Mouse (Mus musculus) heart, adult 2 months (tissue): ENCODE results near the gene Actrt2. TPM values are rescaled to one million over a fixed set of nuclear protein-coding genes. Genes with fewer than 3 reads are reported as not detected.

Experiments used
- DNase-seq, 2 experiments: peaks; one replicate each; pipeline ENCODE4 v3.0.0; 2021
- H3K27ac ChIP-seq: fragments of 200-600 bp; 2 replicates; pipeline ENCODE4 v1.8.1; 2022
- H3K27me3 ChIP-seq: fragments of 200-500 bp; 2 replicates; pipeline ENCODE4 v1.6.1; 2012; ENCODE audit warnings: mild to moderate bottlenecking, low read length, inconsistent platforms, mixed read lengths; ENCODE audit not compliant: control insufficient read depth, insufficient read depth
- H3K36me3 ChIP-seq: fragments of 200-500 bp; 2 replicates; pipeline ENCODE4 v1.6.1; 2012; ENCODE audit warnings: low read length, inconsistent platforms; ENCODE audit not compliant: control insufficient read depth, insufficient read depth
- H3K4me1 ChIP-seq: fragments of 200-500 bp; 2 replicates; pipeline ENCODE4 v1.6.1; 2011; ENCODE audit warnings: low read length; ENCODE audit not compliant: control insufficient read depth, insufficient read depth
- H3K4me3 ChIP-seq: fragments of 200-600 bp; 2 replicates; pipeline ENCODE4 v1.8.1; 2022
- H3K79me2 ChIP-seq: fragments of 200-500 bp; replicated peaks from 2 replicates; pipeline ENCODE4 v1.6.1; 2012; ENCODE audit warnings: mild to moderate bottlenecking, inconsistent platforms, low read length, moderate library complexity, mixed read lengths; ENCODE audit not compliant: control insufficient read depth, insufficient read depth
- H3K9ac ChIP-seq: fragments of 200-500 bp; 2 replicates; pipeline ENCODE4 v1.6.1; 2012; ENCODE audit warnings: low read depth, mild to moderate bottlenecking, control low read depth, inconsistent platforms, low read length, mixed read lengths
- CTCF ChIP-seq: fragments of 200-600 bp; IDR thresholded peaks from 2 replicates; pipeline ENCODE4 v1.8.1; 2022; ENCODE audit warnings: antibody characterized with exemption, mild to moderate bottlenecking, moderate library complexity
- EP300 ChIP-seq: fragments of 200-500 bp; IDR thresholded peaks from 2 replicates; pipeline ENCODE4 v1.6.1; 2011; ENCODE audit warnings: low read depth, low read length, control low read depth; ENCODE audit not compliant: insufficient read depth
- POLR2A ChIP-seq: fragments of 200-500 bp; IDR thresholded peaks from 2 replicates; pipeline ENCODE4 v1.6.1; 2011; ENCODE audit warnings: mild to moderate bottlenecking, low read depth, low read length, control low read depth; ENCODE audit not compliant: insufficient read depth
- WGBS: fragments of 180-500 bp; shearing (Covaris S2); methylation state at CpG from one replicate; pipeline ENCODE4 v1.1.7; 2018; 5-methylcytosine and 5-hydroxymethylcytosine counted together
- intact Hi-C: fragments of 180-260 bp; cut with DNase I; formaldehyde crosslinking; loops from one replicate; pipeline ENCODE4 v1.15.1; 2025
- polyA plus RNA-seq: library from polyadenylated mRNA; depleted of rRNA; stranded (reverse); fragments of >200 nt; gene quantifications from 2 replicates; pipeline ENCODE4 v1.2.3, GENCODE M21; 2012; rRNA removed
- total RNA-seq, 2 experiments: library from RNA; stranded (reverse); gene quantifications; 2 replicates each; pipeline ENCODE4 v1.2.3; 2021

Actrt2 gene
- total and polyA plus RNA-seq, 3 experiments = 0.47 TPM; not detected in 2

DNA sequence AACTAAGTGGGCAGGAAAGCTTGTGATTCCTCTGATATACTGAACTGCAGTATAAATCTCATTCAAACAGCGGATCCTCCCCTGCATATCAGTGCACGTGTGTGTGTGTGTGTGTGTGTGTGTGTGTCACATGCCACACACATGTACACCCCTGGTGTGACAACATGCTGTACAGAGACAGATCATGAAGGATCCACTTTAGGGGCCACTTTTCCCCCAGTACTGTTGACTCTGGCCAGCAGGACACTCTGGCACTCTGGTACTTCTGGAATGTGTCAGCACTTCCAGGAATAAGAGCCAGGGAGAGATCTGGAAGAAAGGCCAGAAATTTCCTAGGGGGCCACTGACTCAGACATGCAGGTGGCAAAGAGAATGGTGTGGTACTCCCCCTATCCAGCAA is 41.4 kb downstream of the Actrt2 start:
- DNase-seq = no peak
- Histone ChIP-seq H3K27me3 (no peaks in the 10 kb centered on the region), H3K79me2 (no peaks in the 10 kb centered on the region), H3K27ac (no peak overlapping the region), H3K4me3 (no peak overlapping the region), H3K36me3 (no peaks in the 10 kb centered on the region), H3K9ac (no peak overlapping the region), H3K4me1 (peaks cover 4% of the 10 kb centered on the region; the same call in 1 of the 2 replicates)
- TF ChIP-seq EP300 (no peak), CTCF (no peak), POLR2A (no peak)
- WGBS = 58% methylated on average over 2 of the region's 2 CpGs
- intact Hi-C loops = loop anchor here (5.0 kb wide), 1 partner anchor 99 kb away; no protein-coding TSS in a partner anchor

DNA sequence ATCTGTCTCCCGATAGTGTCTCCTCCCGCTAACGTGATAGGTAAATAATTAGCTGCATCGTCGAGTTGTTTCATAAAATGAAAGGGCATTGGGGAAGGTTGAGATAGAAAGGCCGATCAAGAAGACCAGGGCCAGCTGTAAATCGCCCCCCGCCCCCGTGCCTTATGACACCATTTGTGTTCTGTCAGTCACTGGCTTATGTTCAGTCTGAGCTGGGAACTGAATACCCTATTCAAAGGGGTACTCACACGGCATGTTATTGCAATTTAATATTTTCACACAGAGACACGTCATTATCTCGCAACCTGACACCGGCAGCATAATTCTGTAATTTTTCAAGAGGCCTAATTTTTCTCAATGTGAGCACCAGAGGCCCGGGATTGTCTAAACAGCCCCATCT is 42.0 kb downstream of the Actrt2 start:
- H3K36me3 ChIP-seq = no peaks in the 10 kb centered on the region
- intact Hi-C loops = loop anchor here (5.0 kb wide), 1 partner anchor 98 kb away; no protein-coding TSS in a partner anchor
- no peak for DNase-seq
- WGBS = 65% methylated on average over 14 of the region's 14 CpGs
- no peaks in the 10 kb centered on the region for H3K79me2 ChIP-seq
- H3K4me1 ChIP-seq = peaks cover 4% of the 10 kb centered on the region; the same call in 1 of the 2 replicates
- no peak overlapping the region for H3K9ac ChIP-seq
- no peak for TF ChIP-seq POLR2A
- no peak for TF ChIP-seq EP300
- TF ChIP-seq CTCF = no peak
- H3K27ac ChIP-seq = no peak overlapping the region
- no peak overlapping the region for H3K4me3 ChIP-seq
- no peaks in the 10 kb centered on the region for H3K27me3 ChIP-seq

DNA sequence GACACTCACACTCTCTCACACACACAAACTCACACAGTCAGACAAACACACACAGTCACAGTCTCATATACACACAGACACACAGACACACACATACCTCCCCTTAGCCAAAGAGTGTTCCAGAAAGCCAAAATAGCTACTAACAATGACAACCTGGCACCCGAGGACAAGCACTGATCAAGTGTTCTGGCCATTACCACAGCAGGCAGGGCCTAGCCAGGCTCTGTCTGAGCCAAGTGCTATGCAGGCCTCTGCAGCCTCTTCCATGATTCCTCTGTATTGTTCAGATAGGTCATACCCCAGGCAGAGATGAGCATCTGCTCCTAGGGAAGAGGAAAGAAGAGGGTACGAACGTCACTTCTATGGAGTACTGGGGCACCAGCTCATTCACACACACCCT is 44.4 kb downstream of the Actrt2 start:
- no peaks in the 10 kb centered on the region for H3K36me3 ChIP-seq
- H3K27ac ChIP-seq = peak overlapping the region; percentile 43
- intact Hi-C loops = loop anchor here (5.0 kb wide), 2 partner anchors 41 to 81 kb away; no protein-coding TSS in a partner anchor
- H3K4me3 ChIP-seq = no peak overlapping the region
- H3K4me1 ChIP-seq = peaks cover 4% of the 10 kb centered on the region; the same call in 1 of the 2 replicates
- H3K27me3 ChIP-seq = no peaks in the 10 kb centered on the region
- DNase-seq = peak in 1 of 2 experiments; percentile 47
- 0 out of 2 replicates have a peak, but pooled peaks have one; percentile 42 for TF ChIP-seq EP300
- TF ChIP-seq POLR2A = no peak
- no peak for TF ChIP-seq CTCF
- 51% methylated on average over 3 of the region's 3 CpGs for WGBS
- H3K79me2 ChIP-seq = no peaks in the 10 kb centered on the region
- no peak overlapping the region for H3K9ac ChIP-seq

DNA sequence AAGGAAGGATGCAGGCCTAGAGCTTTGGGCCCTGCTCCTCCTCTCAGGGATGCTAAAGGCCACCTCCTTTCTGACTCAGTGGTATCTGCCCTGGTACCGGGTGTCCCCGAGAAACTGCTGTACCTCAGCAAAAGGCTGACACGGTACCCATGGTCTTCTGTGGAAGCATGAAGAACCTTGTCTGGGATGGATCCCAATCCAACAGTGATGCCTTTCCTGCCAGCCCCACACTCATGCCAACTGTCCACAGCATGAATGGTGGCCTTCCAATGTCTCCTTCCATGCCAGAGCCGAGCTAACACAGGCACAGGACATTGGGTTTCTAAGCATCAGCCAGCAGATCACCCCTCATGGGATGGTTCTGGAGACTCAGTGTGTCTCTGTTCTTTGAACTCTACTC is 45.1 kb downstream of the Actrt2 start:
- no peak for DNase-seq
- Histone ChIP-seq H3K4me1 (peaks cover 4% of the 10 kb centered on the region; the same call in 1 of the 2 replicates), H3K27ac (no peak overlapping the region; the same call in 1 of the 2 replicates), H3K79me2 (no peaks in the 10 kb centered on the region), H3K27me3 (no peaks in the 10 kb centered on the region), H3K4me3 (no peak overlapping the region), H3K9ac (no peak overlapping the region), H3K36me3 (no peaks in the 10 kb centered on the region)
- WGBS = 78% methylated on average over 4 of the region's 4 CpGs
- TF ChIP-seq POLR2A = no peak
- TF ChIP-seq EP300 = no peak
- no peak for TF ChIP-seq CTCF
- intact Hi-C loops = loop anchor here (5.0 kb wide), 2 partner anchors 40 to 80 kb away; no protein-coding TSS in a partner anchor

Other genes with a start within 250 kb of the Actrt2 start
- gene Prdm16, start 31.0 kb downstream of the Actrt2 start, total RNA-seq = 10 to 100 TPM; 16.8 to 18.1 TPM
- gene Prdm16, start 31.0 kb downstream of the Actrt2 start, polyA plus RNA-seq = 7.6 and 10.8 TPM in 2 replicates
- under 1 TPM; 0.09 to 0.10 TPM for gene Ttc34, start 169.6 kb upstream of the Actrt2 start, total RNA-seq
- 0.12 and 0.31 TPM in 2 replicates for gene Ttc34, start 169.6 kb upstream of the Actrt2 start, polyA plus RNA-seq
- not detected for gene Mmel1, start 201.7 kb upstream of the Actrt2 start, total RNA-seq
- gene Mmel1, start 201.7 kb upstream of the Actrt2 start, polyA plus RNA-seq = 0.16 TPM in 1 of 2 replicates, not detected in the other
- 10 to 100 TPM; 77.1 to 95.9 TPM for gene Fam213b, start 231.3 kb upstream of the Actrt2 start, total RNA-seq
- 77.3 and 110 TPM in 2 replicates for gene Fam213b, start 231.3 kb upstream of the Actrt2 start, polyA plus RNA-seq